Mouse (Mus musculus) mammary gland, adult 2 months (tissue): Measurements from ENCODE around the gene Kdelr3. TPM values are rescaled to one million over a fixed set of nuclear protein-coding genes. Genes with fewer than 3 reads are reported as not detected.

Experiments
- polyA plus RNA-seq: library from polyadenylated mRNA; depleted of rRNA; stranded (reverse); fragments of >200 nt; gene quantifications from 2 replicates; pipeline ENCODE4 v1.2.3, GENCODE M21; 2012; ENCODE audit warnings: low replicate concordance; rRNA removed

Kdelr3 gene
- polyA plus RNA-seq = 21.8 and 42.2 TPM in 2 replicates

GRCm38 (mm10) chr15:79516171-79517096 lies at the start of gene Kdelr3:
TSS of gene Kdelr3 (plus strand) at chr15:79516411.

GRCm38 (mm10) chr15:79504707-79505452 lies 11.3 kb upstream of the Kdelr3 start, which contains the start of gene Kcnj4:
TSS of gene Kcnj4 (minus strand) at chr15:79505241.

GRCm38 (mm10) chr15:79546410-79547288 lies 30.4 kb downstream of the Kdelr3 start, which contains the start of gene Ddx17:
TSS of gene Ddx17 (minus strand) at chr15:79546741.

Other genes starting within 250 kb of the Kdelr3 start
- 3.0 and 9.8 TPM in 2 replicates for gene Baiap2l2, start 230.9 kb upstream of the Kdelr3 start, polyA plus RNA-seq
- 40.1 and 46.3 TPM in 2 replicates for gene Pla2g6, start 188.0 kb upstream of the Kdelr3 start, polyA plus RNA-seq
- gene Maff, start 169.8 kb upstream of the Kdelr3 start, polyA plus RNA-seq = 3.9 and 7.9 TPM in 2 replicates
- gene Tmem184b, start 112.8 kb upstream of the Kdelr3 start, polyA plus RNA-seq = 174 and 318 TPM in 2 replicates
- gene Csnk1e, start 60.8 kb upstream of the Kdelr3 start, polyA plus RNA-seq = 54.3 and 68.8 TPM in 2 replicates
- 0.04 and 0.10 TPM in 2 replicates for gene Kcnj4, start 11.2 kb upstream of the Kdelr3 start, polyA plus RNA-seq
- gene Ddx17, start 30.3 kb downstream of the Kdelr3 start, polyA plus RNA-seq = 255 and 343 TPM in 2 replicates
- gene Dmc1, start 88.7 kb downstream of the Kdelr3 start, polyA plus RNA-seq = 0.30 TPM in 1 of 2 replicates, not detected in the other
- 0.86 and 1.7 TPM in 2 replicates for gene Fam227a, start 142.5 kb downstream of the Kdelr3 start, polyA plus RNA-seq
- gene Cby1, start 142.8 kb downstream of the Kdelr3 start, polyA plus RNA-seq = 5.3 and 5.6 TPM in 2 replicates
- 21.5 and 56.9 TPM in 2 replicates for gene Tomm22, start 154.4 kb downstream of the Kdelr3 start, polyA plus RNA-seq
- gene Josd1, start 171.5 kb downstream of the Kdelr3 start, polyA plus RNA-seq = 34.1 and 38.1 TPM in 2 replicates
- gene Gtpbp1, start 174.4 kb downstream of the Kdelr3 start, polyA plus RNA-seq = 49.1 and 53.4 TPM in 2 replicates
- 116 and 155 TPM in 2 replicates for gene Sun2, start 226.1 kb downstream of the Kdelr3 start, polyA plus RNA-seq